Mouse (Mus musculus) midbrain, embryonic 16.5 days (tissue): ENCODE measurements around the gene Dgkq. TPM values are rescaled to one million over a fixed set of nuclear protein-coding genes. Genes with fewer than 3 reads are reported as not detected.
A peak's percentile ranks its signal among the peaks of the same experiment; 100 is the strongest.

ENCODE experiments used
- ATAC-seq: fragments of 200-750 bp; cut with Nextera tagmentation; 2 replicates; pipeline ENCODE4 v1.8.0; 2017; ENCODE audit warnings: moderate TSS enrichment
- H3K27ac ChIP-seq: fragments of 300-500 bp; sonication (generic); 2 replicates; pipeline ENCODE4 v1.5.1; 2014; ENCODE audit warnings: mild to moderate bottlenecking, low read length, mixed read lengths
- H3K27me3 ChIP-seq: fragments of 300-500 bp; sonication (generic); 2 replicates; pipeline ENCODE4 v1.6.1; 2014; ENCODE audit warnings: low read depth, low read length, mixed read lengths; ENCODE audit not compliant: control insufficient read depth, insufficient read depth
- H3K36me3 ChIP-seq: fragments of 300-500 bp; sonication (generic); 2 replicates; pipeline ENCODE4 v1.6.1; 2014; ENCODE audit warnings: mild to moderate bottlenecking, low read length, moderate library complexity, mixed read lengths; ENCODE audit not compliant: control insufficient read depth, insufficient read depth
- H3K4me1 ChIP-seq: fragments of 300-500 bp; sonication (generic); 2 replicates; pipeline ENCODE4 v1.6.1; 2014; ENCODE audit warnings: mild to moderate bottlenecking, low read length, mixed read lengths; ENCODE audit not compliant: control insufficient read depth, insufficient read depth
- H3K4me2 ChIP-seq: fragments of 300-500 bp; sonication (generic); 2 replicates; pipeline ENCODE4 v1.6.1; 2014; ENCODE audit warnings: mild to moderate bottlenecking, low read length, mixed read lengths
- H3K4me3 ChIP-seq: fragments of 300-500 bp; sonication (generic); 2 replicates; pipeline ENCODE4 v1.5.1; 2014; ENCODE audit warnings: low read depth, mild to moderate bottlenecking, low read length, moderate library complexity, mixed read lengths
- H3K9ac ChIP-seq: fragments of 300-500 bp; sonication (generic); 2 replicates; pipeline ENCODE4 v1.6.1; 2014; ENCODE audit warnings: low read depth, low read length, mixed read lengths
- H3K9me3 ChIP-seq: fragments of 300-500 bp; sonication (generic); replicated peaks from 2 replicates; pipeline ENCODE4 v1.6.1; 2014; ENCODE audit warnings: mild to moderate bottlenecking, low read length, mixed read lengths; ENCODE audit not compliant: control insufficient read depth, poor library complexity, severe bottlenecking
- WGBS: fragments of 180-500 bp; shearing (Covaris S2); extraction: QIAGEN DNeasy Blood & Tissue Kit; methylation state at CpG from one replicate; pipeline ENCODE4 v1.1.7; 2014; 5-methylcytosine and 5-hydroxymethylcytosine counted together
- polyA plus RNA-seq: library from polyadenylated mRNA; unstranded; fragments of >200 nt; fragmentation: Nextera tagmentation; extraction: Ambion mirVana; gene quantifications from 2 replicates; pipeline ENCODE4 v1.2.1, GENCODE M21; 2015

Dgkq gene
- polyA plus RNA-seq, 1 experiment from 2014 or later: 36.9 TPM

GRCm38 (mm10) chr5:108707758-108708157 is 38.3 kb upstream of the Dgkq start:
- Histone ChIP-seq H3K27ac (no peak overlapping the region), H3K9me3 (no peaks in the 10 kb centered on the region), H3K9ac (no peak overlapping the region), H3K4me2 (no peak overlapping the region), H3K4me3 (no peak overlapping the region), H3K4me1 (no peaks in the 10 kb centered on the region), H3K27me3 (no peaks in the 10 kb centered on the region), H3K36me3 (no peaks in the 10 kb centered on the region)
- no peak for ATAC-seq
- WGBS: 91% methylated on average over 2 of the region's 2 CpGs

- Histone ChIP-seq H3K4me3 (no peak overlapping the region), H3K9ac (no peak overlapping the region), H3K36me3 (no peaks in the 10 kb centered on the region), H3K4me1 (no peaks in the 10 kb centered on the region), H3K4me2 (no peak overlapping the region), H3K27me3 (no peaks in the 10 kb centered on the region), H3K9me3 (no peaks in the 10 kb centered on the region), H3K27ac (no peak overlapping the region)
- WGBS: 90% methylated on average over 12 of the region's 12 CpGs
- ATAC-seq: no peak
These were observed 34.5 kb upstream of the Dgkq start for GRCm38 (mm10) chr5:108703754-108704626.

- no peak for ATAC-seq
- Histone ChIP-seq H3K9ac (no peak overlapping the region), H3K4me3 (no peak overlapping the region), H3K4me2 (no peak overlapping the region), H3K4me1 (peaks cover 2% of the 10 kb centered on the region; the same call in 1 of the 2 replicates), H3K36me3 (no peaks in the 10 kb centered on the region), H3K9me3 (no peaks in the 10 kb centered on the region), H3K27ac (no peak overlapping the region), H3K27me3 (no peaks in the 10 kb centered on the region)
- WGBS: 66% methylated on average over 10 of the region's 10 CpGs
These were observed 32.0 kb upstream of the Dgkq start for GRCm38 (mm10) chr5:108701341-108702021.

- Histone ChIP-seq H3K9me3 (no peaks in the 10 kb centered on the region), H3K36me3 (no peaks in the 10 kb centered on the region), H3K4me1 (peaks cover 2% of the 10 kb centered on the region; the same call in 1 of the 2 replicates), H3K4me3 (no peak overlapping the region), H3K4me2 (no peak overlapping the region), H3K27ac (no peak overlapping the region), H3K9ac (no peak overlapping the region), H3K27me3 (no peaks in the 10 kb centered on the region)
- no peak for ATAC-seq
- WGBS: 71% methylated on average over 3 of the region's 3 CpGs
These were observed 30.9 kb upstream of the Dgkq start for GRCm38 (mm10) chr5:108700346-108700745.

- ATAC-seq: no peak
- Histone ChIP-seq H3K4me2 (no peak overlapping the region), H3K9me3 (no peaks in the 10 kb centered on the region), H3K27ac (peak overlapping the region; percentile 39; the same call in 1 of the 2 replicates), H3K4me1 (peaks cover 16% of the 10 kb centered on the region), H3K27me3 (peaks cover 12% of the 10 kb centered on the region), H3K9ac (no peak overlapping the region), H3K36me3 (no peaks in the 10 kb centered on the region), H3K4me3 (no peak overlapping the region)
- WGBS: 16% methylated on average over 4 of the region's 4 CpGs
These were observed 27.9 kb upstream of the Dgkq start for GRCm38 (mm10) chr5:108697341-108697753.

GRCm38 (mm10) chr5:108696542-108696941 is 27.1 kb upstream of the Dgkq start:
- Histone ChIP-seq H3K9me3 (no peaks in the 10 kb centered on the region), H3K4me1 (peaks cover 16% of the 10 kb centered on the region), H3K9ac (no peak overlapping the region), H3K36me3 (no peaks in the 10 kb centered on the region), H3K27me3 (peaks cover 13% of the 10 kb centered on the region), H3K4me3 (no peak overlapping the region), H3K4me2 (no peak overlapping the region), H3K27ac (no peak overlapping the region; the same call in 1 of the 2 replicates)
- WGBS: 82% methylated on average over 3 of the region's 3 CpGs
- ATAC-seq: no peak

GRCm38 (mm10) chr5:108695861-108696260 is 26.4 kb upstream of the Dgkq start:
- Histone ChIP-seq H3K27ac (no peak overlapping the region), H3K4me1 (peaks cover 16% of the 10 kb centered on the region), H3K9ac (no peak overlapping the region), H3K9me3 (no peaks in the 10 kb centered on the region), H3K27me3 (peaks cover 13% of the 10 kb centered on the region), H3K4me3 (no peak overlapping the region), H3K36me3 (no peaks in the 10 kb centered on the region), H3K4me2 (no peak overlapping the region)
- no peak for ATAC-seq
- WGBS: 91% methylated on average over 11 of the region's 12 CpGs

GRCm38 (mm10) chr5:108694352-108695261 is 25.1 kb upstream of the Dgkq start:
- Histone ChIP-seq H3K9ac (peak overlapping the region; percentile 61), H3K4me3 (peak overlapping the region; percentile 74), H3K4me1 (peaks cover 16% of the 10 kb centered on the region), H3K27ac (no peak overlapping the region), H3K4me2 (peak overlapping the region; percentile 98), H3K27me3 (peaks cover 13% of the 10 kb centered on the region), H3K9me3 (no peaks in the 10 kb centered on the region), H3K36me3 (no peaks in the 10 kb centered on the region)
- WGBS: under 1% methylated on average over 53 of the region's 99 CpGs
- ATAC-seq: peak; percentile 20
